Mouse (Mus musculus) hindbrain, embryonic 12.5 days (tissue): Measurements from ENCODE around the gene Arid5b. TPM values are rescaled to one million over a fixed set of nuclear protein-coding genes. Genes with fewer than 3 reads are reported as not detected.

Experiments used
- ATAC-seq: fragments of 200-750 bp; cut with Nextera tagmentation; 2 replicates; pipeline ENCODE4 v1.8.0; 2017; ENCODE audit warnings: moderate TSS enrichment; ENCODE audit not compliant: low FRiP score
- H3K27ac ChIP-seq: fragments of 300-500 bp; sonication (generic); 2 replicates; pipeline ENCODE4 v1.5.1; 2016; ENCODE audit warnings: mild to moderate bottlenecking
- H3K27me3 ChIP-seq: fragments of 300-500 bp; sonication (generic); 2 replicates; pipeline ENCODE4 v1.6.1; 2016; ENCODE audit warnings: mild to moderate bottlenecking
- H3K36me3 ChIP-seq: fragments of 300-500 bp; sonication (generic); 2 replicates; pipeline ENCODE4 v1.6.1; 2016; ENCODE audit warnings: mild to moderate bottlenecking
- H3K4me1 ChIP-seq: fragments of 300-500 bp; sonication (generic); 2 replicates; pipeline ENCODE4 v1.6.1; 2016
- H3K4me2 ChIP-seq: fragments of 300-500 bp; sonication (generic); replicated peaks from 2 replicates; pipeline ENCODE4 v1.6.1; 2016; ENCODE audit warnings: mild to moderate bottlenecking
- H3K4me3 ChIP-seq: fragments of 300-500 bp; sonication (generic); 2 replicates; pipeline ENCODE4 v1.5.1; 2016; ENCODE audit warnings: mild to moderate bottlenecking
- H3K9ac ChIP-seq: fragments of 300-500 bp; sonication (generic); 2 replicates; pipeline ENCODE4 v1.6.1; 2016; ENCODE audit warnings: mild to moderate bottlenecking, moderate library complexity
- H3K9me3 ChIP-seq: fragments of 300-500 bp; sonication (generic); replicated peaks from 2 replicates; pipeline ENCODE4 v1.6.1; 2016; ENCODE audit warnings: mild to moderate bottlenecking
- WGBS: fragments of 180-500 bp; shearing (Covaris S2); methylation state at CpG from one replicate; pipeline ENCODE4 v1.1.7; 2016; 5-methylcytosine and 5-hydroxymethylcytosine counted together
- polyA plus RNA-seq: library from polyadenylated mRNA; unstranded; fragments of >200 nt; fragmentation: Nextera tagmentation; extraction: Ambion mirVana; gene quantifications from 2 replicates; pipeline ENCODE4 v1.2.1, GENCODE M21; 2016

Arid5b gene
- polyA plus RNA-seq, 1 experiment from 2014 or later: 28.2 TPM

- ATAC-seq: no peak
- peaks cover 14% of the 10 kb centered on the region for H3K36me3 ChIP-seq
- no peak overlapping the region for H3K4me2 ChIP-seq
- WGBS: 90% methylated on average over 13 of the region's 13 CpGs
- H3K27ac ChIP-seq: no peak overlapping the region
- H3K4me1 ChIP-seq: 0 out of 2 replicates have a peak, but pooled peaks cover 2% of the 10 kb centered on the region
- H3K4me3 ChIP-seq: no peak overlapping the region
- H3K9me3 ChIP-seq: no peaks in the 10 kb centered on the region
- H3K9ac ChIP-seq: no peak overlapping the region
- H3K27me3 ChIP-seq: no peaks in the 10 kb centered on the region
Measured at GRCm38 (mm10) chr10:68240804-68241485, 37.6 kb downstream of the Arid5b start.

DNA sequence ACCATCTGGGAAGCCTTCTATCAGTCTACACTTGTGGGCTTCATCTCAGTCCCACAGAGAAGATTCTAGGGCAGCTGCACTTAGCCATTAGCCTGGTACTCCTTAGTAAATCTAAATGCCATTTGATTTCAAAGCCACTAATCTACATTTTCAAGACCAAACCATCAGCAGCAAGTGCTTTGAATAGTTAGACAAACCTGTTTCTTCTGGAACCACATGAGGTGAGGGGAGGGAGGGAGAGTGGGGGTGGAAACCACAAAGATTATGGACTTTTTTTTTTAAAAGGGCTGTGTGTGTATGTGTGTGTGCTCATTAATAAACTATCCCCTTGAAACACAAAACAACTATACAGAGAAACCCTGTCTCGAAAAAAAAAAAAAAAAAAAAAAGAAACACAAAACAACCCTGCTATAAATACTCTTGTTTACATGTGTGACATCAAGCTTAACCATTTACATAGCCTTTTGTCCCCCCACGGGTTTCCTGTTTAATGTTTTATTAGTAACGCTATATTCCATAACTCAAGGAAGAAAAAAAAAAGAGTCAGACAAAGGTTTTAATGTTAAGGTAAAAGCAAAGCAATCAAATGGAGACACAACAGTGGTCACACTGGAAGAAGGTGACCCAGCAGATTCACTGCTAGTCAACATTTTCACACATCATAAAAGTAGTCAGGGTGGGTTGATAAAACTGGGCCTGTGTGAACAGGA is 38.3 kb downstream of the Arid5b start:
- H3K36me3 ChIP-seq: peaks cover 14% of the 10 kb centered on the region
- H3K9me3 ChIP-seq: no peaks in the 10 kb centered on the region
- no peak overlapping the region for H3K27ac ChIP-seq
- no peak overlapping the region for H3K4me3 ChIP-seq
- 0 out of 2 replicates have a peak, but pooled peaks cover 2% of the 10 kb centered on the region for H3K4me1 ChIP-seq
- ATAC-seq: no peak
- H3K4me2 ChIP-seq: no peak overlapping the region
- WGBS: 81% methylated on average over 3 of the region's 3 CpGs
- no peak overlapping the region for H3K9ac ChIP-seq
- H3K27me3 ChIP-seq: no peaks in the 10 kb centered on the region

GRCm38 (mm10) chr10:68239426-68240070 is 39.0 kb downstream of the Arid5b start:
- no peak overlapping the region for H3K9ac ChIP-seq
- WGBS: 76% methylated on average over 7 of the region's 7 CpGs

DNA sequence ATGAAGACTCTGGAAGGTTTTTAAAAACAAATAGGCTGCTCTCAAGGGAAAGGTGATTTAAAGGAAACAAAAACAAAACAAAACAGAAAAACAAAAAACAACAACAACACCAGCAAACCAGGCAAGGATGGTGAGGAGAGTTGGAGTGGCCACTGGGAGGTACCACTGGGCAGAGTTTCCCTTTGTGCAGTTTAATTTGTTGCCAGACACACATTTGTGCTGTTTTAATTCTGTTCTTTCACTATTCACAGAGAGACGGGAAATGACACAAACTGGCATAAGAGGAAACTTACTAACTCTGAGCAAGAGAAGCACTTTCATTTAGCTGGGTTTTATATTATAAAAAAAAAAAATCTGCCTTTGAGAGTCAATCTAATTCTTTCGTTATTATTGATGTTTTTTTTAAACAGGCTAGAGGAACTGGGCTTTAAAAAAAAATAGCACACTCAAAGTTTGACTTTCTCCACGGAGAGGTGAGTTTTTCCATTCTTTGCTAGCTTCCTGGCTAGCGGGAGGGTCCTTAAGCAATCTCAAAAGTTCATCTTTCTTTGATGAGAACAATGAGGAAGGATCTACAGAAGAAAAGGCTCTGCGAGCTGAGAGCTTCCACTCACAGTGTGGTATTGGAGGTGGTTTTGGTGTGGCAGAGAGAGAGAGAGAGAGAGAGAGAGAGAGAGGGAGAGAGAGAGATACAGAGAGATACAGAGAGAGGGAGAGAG is 39.7 kb downstream of the Arid5b start:
- Histone ChIP-seq H3K9me3 (no peaks in the 10 kb centered on the region), H3K4me2 (no peak overlapping the region)

More at GRCm38 (mm10) chr10:68239426-68240070, 39.0 kb downstream of the Arid5b start:
- Histone ChIP-seq H3K4me2 (no peak overlapping the region), H3K4me3 (no peak overlapping the region), H3K4me1 (0 out of 2 replicates have a peak, but pooled peaks cover 2% of the 10 kb centered on the region), H3K9me3 (no peaks in the 10 kb centered on the region), H3K27ac (no peak overlapping the region), H3K27me3 (no peaks in the 10 kb centered on the region), H3K36me3 (peaks cover 14% of the 10 kb centered on the region)
- no peak for ATAC-seq

DNA sequence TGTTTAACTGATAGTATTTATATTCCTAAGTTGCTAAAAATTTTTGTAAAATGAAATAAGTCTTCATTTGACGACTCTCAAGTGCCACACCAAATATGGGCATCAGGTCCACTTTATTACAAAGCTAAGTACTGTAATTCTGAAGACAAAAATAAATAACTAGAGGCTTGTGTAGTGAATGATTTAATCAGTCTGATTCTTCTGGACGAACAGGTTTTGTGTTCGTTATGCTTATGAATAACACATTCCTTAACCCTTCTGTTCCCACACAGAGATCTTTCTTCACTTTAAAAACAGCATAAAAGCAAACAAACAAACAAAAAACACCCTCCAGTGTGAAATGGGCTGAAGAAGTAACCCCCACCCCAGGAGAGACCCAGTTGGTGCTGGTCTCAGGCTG is 40.4 kb downstream of the Arid5b start:
- Histone ChIP-seq H3K4me3 (no peak overlapping the region), H3K27ac (no peak overlapping the region), H3K36me3 (peaks cover 24% of the 10 kb centered on the region), H3K9me3 (no peaks in the 10 kb centered on the region), H3K27me3 (no peaks in the 10 kb centered on the region), H3K9ac (no peak overlapping the region), H3K4me2 (no peak overlapping the region), H3K4me1 (0 out of 2 replicates have a peak, but pooled peaks cover 2% of the 10 kb centered on the region)
- WGBS: 53% methylated on average over 3 of the region's 3 CpGs
- ATAC-seq: no peak

More for the DNA sequence above, 39.7 kb downstream of the Arid5b start:
- H3K9ac ChIP-seq: no peak overlapping the region
- 55% methylated on average over 5 of the region's 5 CpGs for WGBS
- H3K27me3 ChIP-seq: no peaks in the 10 kb centered on the region
- no peak for ATAC-seq
- 0 out of 2 replicates have a peak, but pooled peaks cover 2% of the 10 kb centered on the region for H3K4me1 ChIP-seq
- H3K36me3 ChIP-seq: peaks cover 20% of the 10 kb centered on the region
- no peak overlapping the region for H3K4me3 ChIP-seq
- H3K27ac ChIP-seq: no peak overlapping the region

GRCm38 (mm10) chr10:68236956-68237455 is 41.5 kb downstream of the Arid5b start:
- no peak for ATAC-seq
- Histone ChIP-seq H3K4me3 (no peak overlapping the region), H3K9ac (no peak overlapping the region), H3K4me2 (no peak overlapping the region), H3K9me3 (no peaks in the 10 kb centered on the region), H3K36me3 (peaks cover 15% of the 10 kb centered on the region; the same call in 1 of the 2 replicates), H3K4me1 (0 out of 2 replicates have a peak, but pooled peaks cover 2% of the 10 kb centered on the region), H3K27ac (no peak overlapping the region), H3K27me3 (no peaks in the 10 kb centered on the region)
- 89% methylated on average over 14 of the region's 14 CpGs for WGBS

DNA sequence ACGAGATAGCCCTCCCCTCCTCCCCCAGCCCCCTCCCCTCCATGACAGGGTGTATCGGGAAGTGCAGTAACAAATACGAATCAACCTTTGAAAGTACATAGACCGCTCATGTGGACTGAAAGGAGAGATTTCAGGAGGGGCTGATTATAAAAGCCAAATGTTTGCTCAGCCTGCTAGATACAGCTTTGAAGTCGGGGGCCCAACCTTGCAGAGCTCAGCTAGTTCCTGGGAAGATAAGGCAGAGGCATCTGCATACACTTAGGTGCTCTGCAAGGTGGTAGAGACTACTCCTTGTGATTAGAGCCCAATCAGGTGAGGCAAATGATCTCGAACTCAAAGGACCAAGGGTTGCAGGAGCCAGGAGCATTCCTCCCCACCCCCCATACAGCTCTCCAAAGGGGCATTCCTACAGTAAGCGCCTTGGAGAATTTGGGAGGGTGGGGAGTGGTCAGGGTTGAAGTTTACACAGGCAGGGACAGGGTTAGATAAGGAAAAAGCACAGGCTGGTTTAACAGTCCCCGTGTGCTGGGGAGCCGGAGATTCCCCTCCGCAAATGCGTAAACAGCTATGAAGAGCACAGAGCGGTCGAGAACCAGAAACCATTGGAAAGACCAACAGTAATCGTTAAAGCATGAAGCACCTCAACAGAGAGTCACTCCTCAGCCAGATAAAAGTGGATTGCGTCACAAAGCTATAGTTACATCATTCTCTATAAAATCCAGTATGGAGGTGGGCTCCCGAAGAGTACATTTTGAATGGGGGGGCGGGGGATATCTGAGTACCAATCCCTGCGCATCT is 47.0 kb downstream of the Arid5b start:
- H3K36me3 ChIP-seq: 0 out of 2 replicates have a peak, but pooled peaks cover 10% of the 10 kb centered on the region
- no peak for ATAC-seq
- no peak overlapping the region for H3K9ac ChIP-seq
- no peak overlapping the region for H3K4me2 ChIP-seq
- 0 out of 2 replicates have a peak, but pooled peaks cover 4% of the 10 kb centered on the region for H3K4me1 ChIP-seq
- 68% methylated on average over 18 of the region's 18 CpGs for WGBS
- H3K27ac ChIP-seq: no peak overlapping the region
- H3K4me3 ChIP-seq: no peak overlapping the region
- no peaks in the 10 kb centered on the region for H3K27me3 ChIP-seq
- H3K9me3 ChIP-seq: no peaks in the 10 kb centered on the region

GRCm38 (mm10) chr10:68230653-68231384 is 47.7 kb downstream of the Arid5b start:
- Histone ChIP-seq H3K4me3 (no peak overlapping the region), H3K4me1 (0 out of 2 replicates have a peak, but pooled peaks cover 4% of the 10 kb centered on the region), H3K9me3 (no peaks in the 10 kb centered on the region), H3K36me3 (0 out of 2 replicates have a peak, but pooled peaks cover 10% of the 10 kb centered on the region), H3K4me2 (no peak overlapping the region), H3K27me3 (no peaks in the 10 kb centered on the region), H3K9ac (no peak overlapping the region), H3K27ac (no peak overlapping the region)
- WGBS: 75% methylated on average over 13 of the region's 13 CpGs
- no peak for ATAC-seq

- ATAC-seq: no peak
- H3K36me3 ChIP-seq: 0 out of 2 replicates have a peak, but pooled peaks cover 10% of the 10 kb centered on the region
- WGBS: 76% methylated on average over 22 of the region's 22 CpGs
Measured at GRCm38 (mm10) chr10:68229640-68230565, 48.6 kb downstream of the Arid5b start.

GRCm38 (mm10) chr10:68222676-68223075 is 55.9 kb downstream of the Arid5b start:
- H3K27ac ChIP-seq: no peak overlapping the region
- WGBS: 86% methylated on average over 2 of the region's 2 CpGs
- H3K27me3 ChIP-seq: no peaks in the 10 kb centered on the region
- no peak for ATAC-seq
- no peak overlapping the region for H3K4me2 ChIP-seq
- no peaks in the 10 kb centered on the region for H3K9me3 ChIP-seq
- no peaks in the 10 kb centered on the region for H3K36me3 ChIP-seq
- no peaks in the 10 kb centered on the region for H3K4me1 ChIP-seq
- H3K4me3 ChIP-seq: no peak overlapping the region
- H3K9ac ChIP-seq: no peak overlapping the region

More at GRCm38 (mm10) chr10:68229640-68230565, 48.6 kb downstream of the Arid5b start:
- H3K9me3 ChIP-seq: no peaks in the 10 kb centered on the region
- no peak overlapping the region for H3K27ac ChIP-seq
- 0 out of 2 replicates have a peak, but pooled peaks cover 4% of the 10 kb centered on the region for H3K4me1 ChIP-seq
- H3K4me3 ChIP-seq: no peak overlapping the region
- H3K9ac ChIP-seq: no peak overlapping the region
- H3K27me3 ChIP-seq: no peaks in the 10 kb centered on the region
- H3K4me2 ChIP-seq: no peak overlapping the region
